Mouse (Mus musculus) erythroblast, embryonic 14.5 days (primary cell): ENCODE results near the gene Zfp462.

Source experiments
- GATA1 ChIP-seq: IDR thresholded peaks from 2 replicates; pipeline ENCODE4 v1.6.1; 2012; ENCODE audit warnings: low read length, inconsistent platforms, mixed read lengths
- TAL1 ChIP-seq: IDR thresholded peaks from 3 replicates; pipeline ENCODE4 v1.6.1; 2012; ENCODE audit warnings: low read length, inconsistent platforms, mixed read lengths

DNA sequence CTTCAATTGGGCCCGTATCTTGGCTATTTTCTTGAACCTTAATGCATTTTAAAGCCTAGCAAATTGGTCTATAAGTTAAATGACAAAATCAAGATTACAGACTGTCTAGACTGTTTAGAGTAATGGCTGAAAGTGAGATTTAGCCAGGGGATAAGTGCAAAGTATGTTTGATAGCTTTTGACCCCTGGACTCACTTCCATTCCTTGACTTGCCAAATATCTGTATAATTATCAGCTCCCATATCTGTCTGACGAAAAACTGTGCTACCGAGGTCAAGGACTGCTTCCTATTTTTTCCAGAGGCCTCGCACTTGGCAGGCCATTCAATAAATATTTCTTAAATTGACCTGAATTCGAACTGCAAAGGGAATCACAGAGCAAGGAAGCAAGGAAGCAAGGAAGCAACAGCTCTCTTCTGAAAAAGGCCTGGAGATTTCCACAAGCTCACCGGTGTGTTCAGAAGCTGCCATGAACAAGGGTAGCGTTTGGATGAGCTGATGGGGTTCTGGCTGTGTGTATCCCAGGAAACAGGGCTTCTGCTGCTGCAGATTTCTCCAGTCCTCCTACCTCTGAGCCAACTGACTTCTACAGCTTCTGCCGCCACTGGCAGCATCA, 87.6 kb downstream of the Zfp462 start:
- no peak for TF ChIP-seq GATA1
- no peak for TF ChIP-seq TAL1
